ENCODE assay signal across 19 mouse cellular contexts in genomic region chr2:102288676-102289075, GRCm38 (mm10).
"Had no signal": no experiment of that assay in that cellular context is flagged by ENCODE, and none has a peak within 500 bp of the region (broad histone marks: within the 10 kb centered on the region; RNA-seq: fewer than 3 reads in every experiment).

No protein-coding gene starts in this region.

- H3K4me1 ChIP-seq: lung, embryonic 15.5 days; megakaryocyte, embryonic 14.5 days; midbrain, embryonic 13.5 days; midbrain, embryonic 15.5 days; neural tube, embryonic 12.5 days had no signal

- H3K27ac ChIP-seq: lung, embryonic 15.5 days; macrophage; midbrain, embryonic 13.5 days; midbrain, embryonic 15.5 days; neural tube, embryonic 12.5 days had no signal

- ATAC-seq: liver, postnatal 0 days; lung, postnatal 0 days; midbrain, embryonic 13.5 days; midbrain, embryonic 15.5 days had no signal

- H3K4me3 ChIP-seq: lung, embryonic 15.5 days; megakaryocyte, embryonic 14.5 days; midbrain, embryonic 13.5 days; midbrain, embryonic 15.5 days; neural tube, embryonic 12.5 days had no signal

- DNase-seq: liver, postnatal 0 days; lung, adult 2 months; lung, postnatal 14 days; lung, postnatal 36 days; retina, postnatal 1 day; right cerebral cortex, adult 18-20 months; right cerebral cortex, postnatal 25 days; right cerebral cortex, postnatal 4 days; spleen, adult 18-20 months; thymus, adult 18-20 months; thymus, postnatal 14 days; thymus, postnatal 36 days had no signal
